Mouse (Mus musculus) bone marrow, adult 2 months (tissue): ENCODE data around the gene Cdc42ep5. TPM values are rescaled to one million over a fixed set of nuclear protein-coding genes. Genes with fewer than 3 reads are reported as not detected.

Source experiments
- H3K27ac ChIP-seq: fragments of 200-500 bp; 2 replicates; pipeline ENCODE4 v1.5.1; 2012; ENCODE audit warnings: low read depth, mild to moderate bottlenecking, control low read depth, inconsistent platforms, low read length; ENCODE audit not compliant: control insufficient read depth, poor library complexity, insufficient read depth
- H3K4me1 ChIP-seq: fragments of 200-500 bp; 2 replicates; pipeline ENCODE4 v1.6.1; 2011; ENCODE audit warnings: low read length; ENCODE audit not compliant: control insufficient read depth, insufficient read depth
- H3K4me3 ChIP-seq: fragments of 200-500 bp; replicated peaks from 2 replicates; pipeline ENCODE3; 2011; ENCODE audit warnings: mild to moderate bottlenecking, low read depth, low read length, control low read depth; ENCODE audit not compliant: control insufficient read depth
- CTCF ChIP-seq: fragments of 200-500 bp; IDR thresholded peaks from 2 replicates; pipeline ENCODE4 v1.5.1; 2011; ENCODE audit warnings: low read length, control low read depth; ENCODE audit not compliant: control insufficient read depth, insufficient read depth
- POLR2A ChIP-seq: fragments of 200-500 bp; IDR thresholded peaks from 2 replicates; pipeline ENCODE4 v1.6.1; 2011; ENCODE audit warnings: low read depth, mild to moderate bottlenecking, control low read depth, low read length, borderline replicate concordance; ENCODE audit not compliant: control insufficient read depth
- WGBS: fragments of 180-500 bp; shearing (Covaris S2); methylation state at CpG from one replicate; pipeline ENCODE4 v1.1.7; 2018; 5-methylcytosine and 5-hydroxymethylcytosine counted together
- polyA plus RNA-seq: library from polyadenylated mRNA; stranded (reverse); fragments of >200 nt; gene quantifications from 2 replicates; pipeline ENCODE4 v1.2.4, GENCODE M21; 2011; ENCODE audit warnings: low replicate concordance; ENCODE audit not compliant: missing spikeins, insufficient read depth, insufficient read length

The Cdc42ep5 gene
- polyA plus RNA-seq, 1 experiment = 4.0 TPM

DNA sequence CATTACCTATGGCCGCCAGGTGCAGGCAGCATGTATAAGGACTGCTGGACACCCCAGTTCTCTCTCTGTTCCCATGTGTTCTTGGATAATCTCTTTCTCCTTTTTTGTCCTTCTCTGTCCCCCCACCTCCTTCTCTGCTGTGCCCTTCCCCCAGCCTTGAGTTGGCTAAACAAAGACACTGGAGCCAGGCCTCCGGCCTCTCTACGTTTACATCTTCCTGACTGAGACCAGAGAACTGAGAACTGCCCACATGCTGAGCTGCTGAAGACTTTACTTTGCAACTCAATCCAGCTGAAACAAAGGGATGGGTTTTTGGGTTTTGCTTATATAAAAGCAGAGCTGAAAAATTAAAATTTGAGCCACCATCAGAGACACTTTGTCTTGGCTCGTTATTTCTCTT lies 9.7 kb downstream of the Cdc42ep5 start:
- Histone ChIP-seq H3K27ac (no peak overlapping the region), H3K4me1 (no peaks in the 10 kb centered on the region), H3K4me3 (no peak overlapping the region)
- 85% methylated on average over 4 of the region's 4 CpGs for WGBS
- no peak for TF ChIP-seq CTCF
- TF ChIP-seq POLR2A = no peak

DNA sequence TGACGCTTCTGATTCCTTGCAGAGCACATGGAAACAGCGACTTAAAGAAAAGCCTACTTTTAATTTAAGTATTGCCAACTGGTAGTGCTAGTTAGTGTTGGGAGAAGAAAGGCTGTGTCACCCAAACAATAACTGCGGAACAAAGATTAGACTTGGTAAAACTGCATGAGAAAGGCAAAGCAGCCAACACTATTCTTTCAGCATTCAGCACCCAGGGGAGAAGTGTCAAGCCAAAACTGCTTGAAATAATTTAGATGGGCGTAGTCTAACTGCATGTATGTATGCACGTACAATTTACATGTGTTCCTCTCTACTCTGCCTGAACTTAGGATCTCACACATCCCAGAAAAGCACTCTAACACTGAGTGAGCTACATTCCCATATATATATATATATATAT lies 10.3 kb downstream of the Cdc42ep5 start:
- TF ChIP-seq CTCF (no peak), POLR2A (no peak)
- 70% methylated on average over 5 of the region's 5 CpGs for WGBS
- Histone ChIP-seq H3K4me1 (no peaks in the 10 kb centered on the region), H3K4me3 (no peak overlapping the region), H3K27ac (no peak overlapping the region)

DNA sequence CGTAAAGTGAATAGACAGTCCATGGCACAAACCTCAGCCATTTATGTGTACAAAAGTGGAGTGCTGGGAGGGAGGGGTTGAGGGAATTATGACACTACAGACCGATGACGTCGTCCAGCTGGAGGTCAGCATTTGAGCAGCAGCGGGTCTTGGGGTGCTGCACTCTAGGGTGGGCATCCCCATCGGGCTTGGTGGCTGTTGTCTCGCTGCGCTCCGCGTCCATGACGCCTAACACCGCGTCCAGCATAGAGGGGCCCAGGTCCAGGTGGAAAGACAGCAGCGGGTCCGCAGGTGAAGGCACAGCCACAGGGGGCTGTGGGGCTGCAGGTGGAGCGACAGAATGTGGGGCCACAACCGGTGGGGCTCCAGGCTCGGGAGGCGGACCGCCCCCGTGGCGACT lies 13.4 kb downstream of the Cdc42ep5 start:
- no peak overlapping the region for H3K4me3 ChIP-seq
- TF ChIP-seq CTCF (no peak), POLR2A (no peak)
- no peaks in the 10 kb centered on the region; the same call in 1 of the 2 replicates for H3K4me1 ChIP-seq
- WGBS = 12% methylated on average over 22 of the region's 22 CpGs
- H3K27ac ChIP-seq = no peak overlapping the region; the same call in 1 of the 2 replicates

DNA sequence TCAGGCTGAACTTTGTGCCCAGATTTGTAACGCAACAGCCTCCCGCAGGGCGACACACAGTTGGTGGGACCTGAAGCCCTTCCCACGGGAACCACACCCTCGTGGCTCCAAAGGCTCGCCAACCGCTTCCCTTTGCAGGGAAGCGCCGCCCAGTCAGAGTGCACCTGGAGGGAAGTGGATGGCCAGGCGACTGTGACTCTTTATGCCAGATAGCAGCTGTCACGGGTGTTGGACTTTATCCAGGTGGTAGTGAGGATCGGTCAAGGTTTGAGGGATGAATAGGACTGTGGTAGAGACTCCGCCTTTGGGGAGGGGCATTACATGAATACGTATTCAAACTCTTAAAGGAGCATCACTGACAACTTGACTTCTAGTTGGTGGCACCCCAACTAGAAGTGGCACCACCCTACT lies 13.8 kb downstream of the Cdc42ep5 start:
- H3K4me3 ChIP-seq = peak overlapping the region; percentile 31
- TF ChIP-seq CTCF (no peak), POLR2A (no peak)
- WGBS = 2% methylated on average over 14 of the region's 14 CpGs
- H3K4me1 ChIP-seq = no peaks in the 10 kb centered on the region; the same call in 1 of the 2 replicates
- H3K27ac ChIP-seq = no peak overlapping the region

DNA sequence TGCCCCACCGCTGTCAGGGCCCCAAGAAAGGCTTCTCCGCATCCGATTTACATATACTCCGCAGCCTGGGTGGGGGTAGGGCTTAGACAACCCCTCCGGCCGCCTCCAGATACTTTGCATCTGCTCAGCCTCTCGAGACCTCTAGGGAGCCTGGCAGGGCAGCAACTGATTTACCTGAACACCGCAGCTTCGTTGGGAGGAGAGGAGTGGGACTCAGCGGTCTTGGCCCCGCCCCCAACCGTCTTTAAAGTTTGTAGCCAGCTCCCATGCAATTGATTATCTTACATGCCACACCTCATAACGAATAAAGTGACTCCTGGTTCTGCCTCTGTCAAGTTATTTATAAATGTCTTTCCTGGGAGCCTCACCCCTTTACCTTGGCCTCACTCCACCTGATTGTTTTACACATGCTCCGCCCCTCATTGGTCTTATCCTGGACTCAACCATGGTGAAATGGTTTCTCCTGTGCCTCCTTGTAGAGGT lies 14.6 kb downstream of the Cdc42ep5 start, which contains the start of gene Leng9:
Gene Leng9, minus strand, starts transcription at position 316 of the 483 bp plus-strand sequence.
- peak within 1 kb of the TSS; percentile 91 for H3K4me3 ChIP-seq
- WGBS = under 1% methylated on average over 14 of the region's 14 CpGs
- TF ChIP-seq CTCF (no peak), POLR2A (no peak)
- no peaks in the 10 kb centered on the region; the same call in 1 of the 2 replicates for H3K4me1 ChIP-seq
- peak within 1 kb of the TSS; percentile 98 for H3K27ac ChIP-seq

DNA sequence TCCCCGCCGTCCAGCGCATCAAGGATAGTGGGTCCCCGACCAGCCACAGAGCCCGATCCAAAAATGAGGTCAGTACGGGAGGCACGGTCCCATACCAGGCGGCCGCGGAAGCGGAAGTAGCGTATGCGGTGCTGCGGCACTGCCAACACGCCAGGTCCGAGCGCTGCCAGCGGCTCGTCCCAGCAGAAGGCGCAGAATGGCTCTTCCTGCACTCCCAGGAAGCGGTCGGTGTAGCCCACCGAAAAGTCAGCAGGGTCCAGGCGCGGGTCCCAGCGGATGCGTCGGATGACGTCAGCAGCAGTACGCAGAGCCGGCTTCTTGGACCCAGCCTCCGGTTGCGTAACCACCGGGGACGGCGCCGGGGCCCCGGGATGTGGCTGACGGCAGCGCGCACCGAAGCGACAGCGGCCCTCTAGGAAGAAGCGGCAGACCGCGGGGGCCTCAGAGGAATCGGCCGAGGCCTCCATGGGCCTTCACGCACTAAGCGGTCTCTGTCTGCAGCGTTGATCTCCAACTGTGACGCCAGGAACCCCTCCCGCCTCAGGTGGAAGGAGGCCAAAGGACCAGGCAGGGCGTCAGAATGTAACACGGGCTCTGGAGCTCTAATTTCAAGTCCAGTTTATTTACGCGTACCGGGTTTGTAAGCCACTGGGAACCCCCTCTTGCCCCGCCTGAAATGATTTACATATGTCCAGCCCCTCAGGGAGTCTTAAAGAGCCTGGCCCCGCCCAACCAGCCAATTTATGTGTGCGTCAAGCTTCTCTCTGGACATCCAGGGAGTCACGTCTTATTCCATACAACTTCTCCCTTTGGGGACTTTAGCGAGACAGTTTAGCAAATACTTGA lies 15.2 kb downstream of the Cdc42ep5 start:
- H3K4me1 ChIP-seq = no peaks in the 10 kb centered on the region; the same call in 1 of the 2 replicates
- peak; percentile 4; the same call in 1 of the 2 replicates for TF ChIP-seq CTCF
- TF ChIP-seq POLR2A = peak; percentile 65; the same call in 1 of the 2 replicates
- H3K4me3 ChIP-seq = peak overlapping the region; percentile 91
- peak overlapping the region; percentile 98 for H3K27ac ChIP-seq
- under 1% methylated on average over 64 of the region's 64 CpGs for WGBS

DNA sequence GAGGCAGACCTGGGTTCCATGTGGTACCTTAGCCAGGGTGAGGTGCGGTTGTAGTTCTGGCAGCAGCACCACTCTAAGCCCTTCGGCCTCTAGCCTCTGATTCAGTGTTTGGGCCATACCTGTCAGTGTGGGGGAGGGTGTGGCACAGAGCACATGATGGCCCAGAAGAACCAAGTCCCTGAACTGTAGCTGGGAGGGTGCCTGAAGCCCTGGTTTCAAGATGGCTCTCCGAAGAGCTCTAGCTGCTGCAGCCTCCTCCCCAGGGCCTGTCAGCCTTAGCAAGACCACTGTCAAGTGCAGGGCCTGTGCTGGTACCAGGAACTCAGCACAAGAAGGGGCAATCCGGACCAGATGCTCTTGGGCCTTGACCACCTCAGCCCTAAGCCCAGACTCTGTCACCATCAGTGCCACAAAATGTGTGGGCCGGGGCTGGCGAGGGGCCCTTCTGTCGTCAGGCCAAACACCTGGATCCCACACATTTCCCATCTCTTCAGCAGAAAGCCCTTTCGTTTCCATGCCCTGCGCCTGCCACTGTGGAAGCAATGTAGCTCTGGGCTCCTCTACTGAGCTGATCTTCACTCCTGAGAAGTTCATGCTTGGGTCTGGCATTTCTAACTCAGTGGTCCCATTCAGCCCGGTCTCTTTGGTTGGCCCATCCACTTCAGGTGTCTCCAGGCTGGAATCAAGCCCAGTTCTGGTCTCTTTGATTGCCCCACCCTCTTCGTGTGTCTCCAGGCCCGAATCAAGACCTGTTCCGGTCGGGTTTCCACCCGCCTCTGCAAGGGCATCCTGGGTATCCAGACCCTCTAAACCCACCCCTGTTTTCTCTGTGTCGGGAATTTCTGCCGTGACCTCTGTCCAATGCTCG lies 16.1 kb downstream of the Cdc42ep5 start:
- no peaks in the 10 kb centered on the region; the same call in 1 of the 2 replicates for H3K4me1 ChIP-seq
- peak overlapping the region; percentile 91 for H3K4me3 ChIP-seq
- 29% methylated on average over 18 of the region's 18 CpGs for WGBS
- TF ChIP-seq POLR2A (no peak), CTCF (no peak)
- peak overlapping the region; percentile 98 for H3K27ac ChIP-seq

DNA sequence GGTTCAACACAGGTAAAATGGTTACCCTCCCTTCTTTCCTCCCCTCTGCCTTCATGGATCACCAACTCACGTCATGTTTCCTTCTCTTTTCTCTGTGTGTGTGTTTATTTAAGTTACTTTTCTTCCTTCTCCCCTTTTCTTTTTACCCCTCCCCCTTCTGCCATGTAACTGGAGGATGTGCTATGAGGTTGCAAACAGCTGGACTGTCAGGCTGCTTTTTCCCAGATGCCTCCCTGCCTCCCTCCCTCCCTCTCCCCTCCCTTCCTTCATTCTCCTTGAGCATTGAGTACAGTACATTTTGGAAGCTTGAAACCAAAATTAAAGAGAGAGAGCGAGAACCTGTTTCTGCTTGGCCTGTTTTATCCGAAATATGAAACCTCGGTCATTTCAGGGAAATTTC lies 16.8 kb downstream of the Cdc42ep5 start:
- TF ChIP-seq POLR2A (no peak), CTCF (no peak)
- H3K4me3 ChIP-seq = no peak overlapping the region
- 81% methylated on average over 4 of the region's 4 CpGs for WGBS
- H3K27ac ChIP-seq = no peak overlapping the region
- H3K4me1 ChIP-seq = no peaks in the 10 kb centered on the region; the same call in 1 of the 2 replicates
